Mouse (Mus musculus) urinary bladder, postnatal 4 days (tissue): ENCODE results near the gene Daam2.
A peak's percentile ranks its signal among the peaks of the same experiment; 100 is the strongest.
"Not testable (repeated sequence)": the region's sequence is repeated elsewhere in the genome, so short reads cannot be mapped to it uniquely, and the experiment has no call there.

Source experiments
- DNase-seq, 2 experiments: peaks; one replicate each; pipeline ENCODE4 v3.0.0; 2021 to 2022; ENCODE audit warnings: low spot score in 2 of 2

The Daam2 gene

DNA sequence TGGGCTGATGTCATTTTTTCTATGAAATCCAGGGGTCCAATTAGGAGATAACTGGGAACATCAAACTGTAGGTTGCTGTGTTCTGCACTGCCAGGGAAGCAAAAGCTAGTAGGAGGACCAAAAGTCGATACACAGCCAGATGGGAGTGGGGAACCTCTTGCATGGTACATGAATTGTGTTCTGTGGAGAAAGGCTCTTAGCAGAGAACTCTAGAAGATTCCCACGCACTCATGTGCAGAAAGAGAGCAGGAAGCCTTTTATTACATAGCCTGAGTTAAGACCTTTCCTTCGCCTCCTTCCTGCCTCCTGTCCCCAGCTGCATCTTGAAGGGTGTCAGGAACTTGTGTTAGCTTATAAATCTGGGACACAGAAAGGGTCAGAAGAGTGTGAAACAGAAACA is 82.3 kb downstream of the Daam2 start:
- DNase-seq = no peak

DNA sequence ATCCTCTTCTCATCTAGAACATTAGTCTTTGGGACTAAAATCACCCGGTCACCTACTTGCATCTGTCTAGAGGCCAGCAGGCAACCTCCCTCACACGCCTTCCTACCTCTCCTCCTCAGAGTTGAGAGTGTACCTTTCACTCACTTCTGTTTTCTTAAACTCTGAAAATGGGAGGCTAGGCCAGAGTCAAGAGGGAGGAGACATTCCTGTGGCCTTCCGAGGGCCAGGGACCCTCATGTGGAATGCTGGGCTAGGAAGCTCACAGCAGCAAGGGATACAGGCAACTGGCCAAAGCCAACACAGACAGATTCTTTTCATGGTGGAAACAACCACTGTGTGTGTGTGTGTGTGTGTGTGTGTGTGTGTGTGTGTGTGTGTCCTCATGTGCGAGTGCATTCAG is 86.8 kb downstream of the Daam2 start:
- no peak for DNase-seq

DNA sequence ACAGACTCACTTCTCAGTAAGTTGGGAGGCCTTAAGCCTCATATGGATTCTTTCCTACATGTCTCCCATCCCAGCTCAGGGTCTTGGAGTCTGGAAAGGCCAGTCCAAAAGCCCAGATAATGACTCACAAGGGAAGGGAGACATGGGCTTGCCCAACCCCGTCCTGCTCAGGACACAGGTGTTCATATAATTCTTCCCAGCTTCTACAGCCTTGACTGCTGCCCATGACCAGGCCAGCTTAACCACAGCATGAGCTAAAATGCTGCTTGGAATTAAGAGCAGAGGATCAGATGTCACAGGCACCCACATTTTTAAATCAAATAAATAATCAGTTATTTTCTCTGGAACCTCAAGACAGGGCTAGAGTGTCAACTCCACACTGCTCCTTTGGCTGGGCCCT is 89.0 kb downstream of the Daam2 start:
- no peak for DNase-seq

DNA sequence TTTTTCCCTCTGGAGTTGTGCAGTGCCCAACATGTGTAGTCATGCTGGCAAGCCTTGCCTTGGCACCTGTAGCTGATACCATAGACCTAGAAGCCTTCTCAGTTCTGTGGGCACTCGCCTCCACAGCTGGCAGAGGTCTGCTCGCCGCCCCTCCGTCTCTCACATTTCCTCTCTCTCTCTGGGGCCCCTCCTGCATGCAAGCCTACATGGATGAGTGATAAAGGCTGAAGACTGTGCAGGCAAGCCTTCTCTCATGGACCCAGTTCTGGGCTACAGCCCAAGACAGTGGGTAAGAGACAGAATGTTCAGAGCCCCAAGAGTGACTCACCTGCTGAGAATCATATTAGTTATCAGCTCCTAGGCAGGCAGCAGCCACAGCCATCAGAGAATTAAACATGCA is 90.1 kb downstream of the Daam2 start:
- DNase-seq = no peak

DNA sequence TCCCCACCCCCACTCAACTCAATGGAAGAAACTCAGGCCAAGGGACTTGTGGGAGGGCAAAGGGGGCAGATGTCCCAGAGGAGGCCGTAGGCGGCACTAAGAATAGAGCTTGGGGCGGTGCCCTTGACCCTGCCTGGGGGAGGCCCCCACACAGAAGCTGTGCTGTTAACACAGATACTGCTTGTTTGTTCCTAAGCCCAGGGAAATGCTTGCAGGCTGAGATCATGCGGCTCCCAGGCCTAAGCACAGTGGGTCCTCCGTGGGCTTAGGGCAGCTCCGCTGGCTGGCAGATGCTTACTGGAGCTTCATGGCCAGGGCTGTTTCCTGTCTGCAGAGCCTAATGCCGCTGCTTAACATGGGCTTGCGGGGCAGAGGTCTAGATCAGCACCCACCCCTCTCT is 91.5 kb downstream of the Daam2 start:
- peak in 1 of 2 experiments; percentile 56 for DNase-seq

DNA sequence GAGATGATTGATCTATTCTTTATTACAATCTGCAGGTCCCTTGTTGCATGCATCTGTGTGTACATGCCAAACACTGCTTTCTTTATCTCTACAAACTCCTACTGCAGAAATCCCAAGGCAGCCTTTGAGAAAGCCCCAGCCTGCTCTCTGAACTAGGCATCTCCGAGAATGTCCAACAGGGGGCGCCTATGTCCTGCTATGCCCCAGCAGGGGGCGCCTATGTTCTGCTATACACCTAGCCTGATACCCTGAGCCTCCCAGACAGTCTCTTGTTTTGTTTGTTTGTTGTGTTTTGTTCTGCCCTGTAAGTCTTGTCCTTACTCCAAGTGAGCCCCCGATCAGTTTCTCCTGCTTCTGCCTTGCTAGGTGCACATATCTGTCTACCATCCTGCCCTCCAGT is 95.9 kb downstream of the Daam2 start:
- DNase-seq = peak; percentile 66 to 82

DNA sequence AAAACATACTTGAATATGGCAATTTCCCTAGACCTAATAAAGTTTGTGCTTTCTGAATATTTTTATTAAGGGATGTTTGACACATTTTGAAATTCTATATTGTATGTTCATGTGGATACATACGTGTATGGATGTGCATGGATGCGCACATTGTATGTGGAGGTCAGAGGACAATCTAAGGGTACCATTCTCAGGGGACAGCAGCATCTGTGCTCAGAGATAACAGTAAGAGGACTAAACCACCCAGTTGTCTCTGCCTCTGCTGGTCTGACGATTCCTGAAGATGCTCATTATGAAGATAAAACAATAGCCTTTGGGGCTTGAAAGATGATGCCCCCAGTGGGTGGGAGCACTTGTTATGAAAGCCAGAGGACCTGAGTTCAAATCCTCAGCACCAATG is 99.3 kb downstream of the Daam2 start:
- DNase-seq = no peak

DNA sequence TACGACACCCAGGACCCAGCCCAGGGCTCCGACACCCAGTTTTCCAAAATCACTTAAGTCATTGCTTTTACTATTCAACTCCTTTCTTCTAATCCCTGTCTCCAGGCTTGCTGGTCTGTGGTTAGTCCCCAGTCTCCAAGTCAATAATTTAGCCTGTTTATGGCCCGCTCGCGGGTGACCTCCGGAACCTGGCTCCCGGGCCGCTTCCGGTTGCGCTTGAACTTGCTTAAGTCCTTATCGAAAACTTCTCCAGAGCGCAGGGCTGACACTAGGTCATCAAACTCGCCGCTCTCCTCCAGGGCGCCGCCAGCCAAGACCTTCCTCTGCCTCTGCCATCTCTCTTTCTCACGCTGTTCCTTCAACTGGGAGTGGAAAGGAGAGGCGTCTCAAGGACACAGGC is 105.8 kb downstream of the Daam2 start:
- DNase-seq = no peak

DNA sequence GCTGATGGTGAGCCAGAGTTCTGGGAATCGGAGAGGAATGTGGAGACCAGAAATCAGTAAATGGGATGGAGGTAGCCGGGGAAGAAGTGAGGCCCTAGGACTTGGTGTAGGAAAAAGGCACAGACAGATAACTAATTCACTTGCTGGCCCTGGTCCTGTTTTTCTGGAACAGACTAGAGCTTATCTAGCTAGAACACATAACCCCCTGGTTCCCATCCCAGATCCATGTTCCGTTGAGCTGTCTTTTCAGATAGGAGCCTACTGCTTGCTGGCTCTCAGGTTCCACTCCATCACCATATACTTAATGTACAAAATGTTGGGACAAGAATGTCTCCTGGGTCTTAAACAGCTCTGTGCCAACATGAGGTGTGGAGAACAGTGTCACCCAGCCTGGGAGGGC is 106.3 kb downstream of the Daam2 start:
- DNase-seq = no peak

DNA sequence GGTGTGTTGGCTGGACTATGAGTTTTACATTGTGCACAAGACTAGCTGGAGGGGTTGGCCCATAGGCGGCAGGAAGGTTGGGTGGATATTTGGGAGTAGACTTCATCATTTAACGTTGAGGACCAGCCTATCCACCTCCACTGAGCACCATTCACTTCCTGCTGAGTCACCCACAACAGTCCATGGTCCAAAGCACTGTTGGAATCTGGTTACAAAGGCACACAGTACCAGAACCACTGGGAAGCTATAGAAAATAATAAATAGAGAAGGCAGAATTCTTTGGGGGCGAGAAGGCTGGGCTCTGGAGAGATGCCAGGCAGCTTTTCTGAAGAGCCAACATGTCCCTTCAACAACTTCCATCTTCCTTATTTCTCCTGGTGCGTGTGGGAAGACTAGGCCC is 107.8 kb downstream of the Daam2 start:
- DNase-seq = no peak

DNA sequence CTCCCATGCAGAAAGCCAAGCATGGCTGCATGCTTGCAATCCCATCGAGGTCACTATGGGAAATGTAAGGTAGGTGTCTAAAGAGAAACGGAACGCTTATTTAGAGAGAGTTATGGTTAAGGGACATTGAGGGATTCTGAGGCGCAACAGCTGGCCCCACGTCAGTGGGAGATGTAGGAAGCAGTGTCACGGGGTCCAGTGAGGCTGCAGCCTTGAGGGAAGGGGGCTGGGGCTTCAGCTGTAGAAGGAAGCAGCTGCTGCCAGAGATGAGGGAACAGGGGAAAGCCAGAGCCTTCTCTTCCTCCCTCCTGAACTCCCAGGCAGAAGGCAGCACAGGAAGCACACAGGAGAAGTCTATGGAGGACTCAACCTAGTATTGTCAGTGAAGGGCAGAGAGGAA is 113.2 kb downstream of the Daam2 start:
- DNase-seq = no peak

DNA sequence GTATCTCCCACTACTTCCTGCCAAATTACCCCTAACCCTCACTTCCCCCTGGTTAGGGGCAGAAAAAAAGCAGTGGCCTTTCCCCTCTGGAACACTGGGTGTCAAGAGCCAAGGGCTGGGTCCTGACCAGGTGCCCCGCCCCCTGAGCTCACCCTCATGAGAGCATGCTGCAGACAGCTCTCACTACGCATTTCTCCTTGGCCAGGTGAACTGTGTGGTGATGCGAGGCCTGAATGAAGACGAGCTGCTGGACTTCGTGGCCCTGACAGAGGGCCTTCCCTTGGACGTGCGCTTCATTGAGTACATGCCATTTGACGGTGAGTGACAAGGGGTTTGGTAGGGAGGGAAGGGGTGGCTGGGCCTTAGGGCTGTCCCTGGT is 114.9 kb downstream of the Daam2 start:
- DNase-seq = no peak

DNA sequence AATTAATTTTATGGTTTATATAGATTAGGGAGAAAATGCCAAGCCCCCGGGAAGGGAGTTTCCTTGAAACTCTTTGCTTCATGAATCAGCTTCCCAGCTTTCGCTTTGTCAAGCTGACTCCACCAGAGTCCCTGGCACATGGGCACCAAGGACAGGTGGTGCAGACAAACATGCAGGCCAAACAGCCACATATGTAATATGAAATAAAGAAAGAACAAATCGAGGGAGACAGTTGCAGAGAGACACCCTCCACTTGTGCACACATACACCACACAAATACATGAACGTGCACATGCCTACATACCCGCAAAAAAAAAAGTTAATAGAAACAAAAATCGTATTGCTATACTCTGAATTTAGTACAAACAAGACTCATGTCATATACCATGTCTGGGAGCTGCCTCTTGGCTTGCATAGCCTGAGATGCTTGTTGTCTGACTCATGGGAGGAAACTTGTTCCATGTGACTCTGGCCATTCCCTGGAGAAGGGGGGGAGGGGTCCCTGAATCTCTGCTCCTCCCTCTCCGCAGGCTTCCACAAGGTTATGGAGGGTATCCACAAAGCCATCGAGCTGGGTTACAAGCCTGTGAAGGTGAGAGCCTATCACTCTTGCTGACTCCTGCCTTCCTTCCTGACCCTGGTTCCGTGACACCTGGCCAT is 115.4 kb downstream of the Daam2 start:
- DNase-seq = no peak

DNA sequence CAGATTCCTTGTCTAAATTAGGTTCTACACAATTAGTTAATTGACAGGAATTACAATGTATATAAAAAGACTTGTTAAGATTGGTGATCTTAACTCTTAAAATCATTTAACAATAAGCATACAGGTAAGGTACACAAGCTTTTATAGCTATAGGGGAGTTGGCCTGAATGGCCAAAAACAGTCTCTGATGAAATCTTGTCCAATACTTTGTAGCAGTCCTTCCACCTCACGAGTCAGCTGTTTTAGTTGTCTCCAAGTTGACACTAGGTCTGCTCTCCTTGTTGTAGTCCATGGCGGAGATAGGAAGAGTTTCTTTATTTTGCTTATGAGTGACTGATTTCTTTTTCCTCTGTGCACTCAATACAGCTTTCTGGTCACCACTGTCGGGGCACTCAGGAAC is 121.3 kb downstream of the Daam2 start:
- not testable (repeated sequence) for DNase-seq

DNA sequence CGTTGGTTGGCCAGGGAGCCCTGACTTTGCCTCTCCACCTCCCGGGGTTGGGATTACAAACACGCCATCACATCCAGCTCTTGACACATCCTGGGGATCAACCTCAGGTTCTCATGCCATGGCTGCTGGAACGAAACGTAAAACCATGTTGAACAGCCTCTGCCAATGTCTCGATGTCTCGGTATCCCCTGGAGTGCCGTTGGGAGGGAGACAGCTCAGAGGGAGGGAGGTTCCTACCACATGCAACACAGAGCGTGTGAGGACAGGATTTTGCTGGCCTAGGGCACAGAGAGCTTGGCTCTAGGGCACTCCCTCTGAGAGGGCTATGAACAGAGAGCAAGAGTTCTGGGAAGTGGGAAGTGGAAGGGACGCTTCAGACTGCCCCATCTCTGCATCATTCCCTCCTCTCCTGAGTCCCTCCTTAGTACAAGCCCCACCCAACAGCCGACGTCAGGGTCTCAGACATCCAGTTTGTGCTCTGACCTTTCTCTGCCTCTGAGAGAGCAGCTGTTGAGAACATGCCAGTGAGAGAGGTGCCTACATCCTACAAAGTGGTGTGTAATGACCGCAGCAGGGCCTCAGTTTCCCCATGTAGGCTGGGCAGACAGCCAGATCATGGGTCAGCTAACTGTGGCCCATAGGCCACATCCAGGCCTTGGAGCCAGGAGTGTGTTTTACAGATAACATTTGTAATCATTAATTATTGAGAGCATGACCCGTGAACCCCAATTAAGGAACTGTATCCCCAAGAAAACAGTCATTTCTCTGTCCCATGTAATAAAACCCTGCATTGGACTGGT is 123.6 kb downstream of the Daam2 start:
- no peak for DNase-seq

DNA sequence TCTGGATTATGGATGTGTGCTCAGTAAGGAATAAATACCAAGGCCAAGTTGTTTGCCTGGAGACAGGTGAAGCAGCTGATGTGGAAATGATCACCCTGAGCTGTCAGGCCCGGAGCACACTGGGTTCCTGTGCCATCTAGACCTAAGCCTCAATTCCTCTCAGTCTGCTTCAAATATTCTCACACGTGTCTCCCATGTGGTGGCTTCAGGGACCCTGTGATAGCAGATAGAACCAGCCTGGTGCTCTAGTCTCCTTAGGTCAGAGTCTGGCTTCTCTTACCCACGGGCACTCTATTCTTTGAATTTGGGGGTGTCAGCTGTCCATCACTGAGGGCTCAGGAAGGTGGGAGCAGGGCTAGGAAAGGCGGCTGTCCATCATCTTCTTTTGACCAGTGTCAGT is 124.4 kb downstream of the Daam2 start:
- DNase-seq = no peak

DNA sequence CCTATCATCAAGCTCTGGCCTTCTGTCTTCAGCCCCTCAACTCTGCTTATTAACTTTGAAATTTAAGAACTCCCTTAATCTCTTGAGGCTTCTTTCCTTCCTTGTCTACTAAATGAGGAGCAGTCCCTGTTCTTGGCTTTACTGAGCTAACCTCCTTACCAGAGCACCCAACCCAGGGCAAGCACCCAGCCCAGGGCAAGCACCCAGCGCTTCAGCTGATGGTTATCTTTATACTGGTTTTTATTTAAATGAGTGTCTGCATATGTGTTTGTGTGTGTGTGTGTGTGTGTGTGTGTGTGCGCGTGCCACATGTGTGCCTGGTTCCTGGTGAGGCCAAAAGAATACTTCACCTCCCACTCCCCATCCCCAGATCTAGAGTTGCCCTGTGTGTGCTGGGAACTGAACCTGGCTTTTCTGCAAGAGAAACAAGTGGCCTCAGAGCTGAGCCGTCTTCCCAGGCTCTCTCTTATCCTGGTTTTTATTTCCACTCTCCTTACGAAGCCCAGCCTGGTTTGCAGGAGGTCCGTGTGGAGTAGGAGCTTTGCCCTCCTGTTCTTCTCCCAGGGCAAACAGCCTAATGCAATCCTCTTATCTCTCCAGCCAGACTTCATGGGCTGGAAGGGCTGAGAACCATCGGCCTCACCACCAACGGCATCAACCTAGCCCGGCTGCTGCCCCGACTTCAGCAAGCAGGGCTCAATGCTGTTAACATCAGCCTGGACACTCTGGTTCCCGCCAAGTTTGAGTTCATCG is 125.1 kb downstream of the Daam2 start:
- peak in 1 of 2 experiments; percentile 52 for DNase-seq

DNA sequence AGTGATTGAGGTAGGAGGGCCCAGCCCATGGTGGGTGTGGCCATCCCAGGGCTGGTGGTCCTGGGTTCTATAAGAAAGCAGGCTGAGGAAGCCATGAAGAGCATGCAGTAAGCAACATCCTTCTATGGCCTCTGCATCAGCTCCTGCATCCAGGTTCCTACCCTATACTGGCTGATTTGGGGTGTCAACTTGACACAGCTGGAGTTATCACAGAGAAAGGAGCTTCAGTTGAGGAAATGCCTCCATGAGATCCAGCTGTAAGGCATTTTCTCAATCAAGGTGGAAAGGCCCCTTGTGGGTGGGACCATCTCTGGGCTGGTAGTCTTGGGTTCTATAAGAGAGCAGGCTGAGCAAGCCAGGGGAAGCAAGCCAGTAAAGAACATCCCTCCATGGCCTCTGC is 126.8 kb downstream of the Daam2 start:
- peak; percentile 11 to 41 for DNase-seq

DNA sequence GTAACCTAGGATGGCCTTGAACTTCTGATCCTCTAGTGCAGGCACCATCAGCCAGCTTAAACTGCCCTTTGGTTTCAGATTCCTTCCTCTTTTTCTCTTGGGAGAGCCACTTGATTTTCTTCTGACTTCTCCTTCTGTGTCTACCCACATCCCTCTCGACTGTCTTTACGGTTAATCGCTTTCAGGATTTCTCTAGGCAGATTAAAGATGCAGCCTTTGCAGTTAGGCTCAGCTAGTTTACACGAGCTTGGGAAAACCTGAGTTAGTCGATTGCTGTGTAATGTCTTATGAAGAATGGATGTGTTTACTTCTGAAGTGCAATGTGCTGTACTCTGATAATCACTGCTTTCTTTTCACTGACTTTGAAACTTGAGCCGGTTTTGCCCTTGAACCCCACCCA is 127.5 kb downstream of the Daam2 start:
- peak; percentile 7 to 28 for DNase-seq

DNA sequence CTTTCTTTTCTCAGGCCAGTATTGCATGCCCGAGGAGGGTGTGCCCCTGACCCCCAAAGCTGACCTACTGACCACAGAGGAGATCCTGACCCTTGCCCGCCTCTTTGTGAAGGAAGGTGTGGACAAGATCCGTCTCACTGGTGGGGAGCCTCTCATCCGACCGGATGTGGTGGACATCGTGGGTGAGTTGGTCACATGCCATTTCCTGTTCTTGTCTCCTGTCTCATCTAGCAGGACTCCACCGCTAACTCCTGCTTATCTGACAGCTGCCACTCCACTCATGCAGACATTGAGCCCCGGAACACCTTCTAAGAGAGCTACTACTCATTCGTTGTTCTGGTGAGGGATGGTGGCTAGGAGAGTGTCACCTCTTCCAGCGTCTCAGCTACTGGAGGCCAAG is 129.1 kb downstream of the Daam2 start:
- peak; percentile 17 to 58 for DNase-seq

DNA sequence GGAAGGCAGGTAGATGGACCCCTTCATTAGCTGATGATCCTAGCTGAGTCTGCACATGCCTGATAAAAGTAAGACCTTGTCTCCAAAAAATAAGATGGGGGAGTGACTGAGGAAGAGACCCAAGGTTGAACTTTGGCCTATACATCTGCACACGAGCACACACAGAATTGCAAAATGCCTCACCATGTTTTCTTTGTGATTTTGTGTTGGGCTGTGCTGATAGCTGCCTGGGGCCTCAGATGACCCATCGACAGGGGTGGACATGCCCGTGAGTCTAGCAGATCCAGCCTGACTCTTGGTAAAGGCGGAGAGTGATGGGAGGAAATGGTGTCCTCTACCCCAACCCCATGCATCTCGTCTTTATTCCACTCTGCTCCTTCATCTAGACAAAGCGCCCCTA is 129.9 kb downstream of the Daam2 start:
- DNase-seq = peak in 1 of 2 experiments; percentile 12

DNA sequence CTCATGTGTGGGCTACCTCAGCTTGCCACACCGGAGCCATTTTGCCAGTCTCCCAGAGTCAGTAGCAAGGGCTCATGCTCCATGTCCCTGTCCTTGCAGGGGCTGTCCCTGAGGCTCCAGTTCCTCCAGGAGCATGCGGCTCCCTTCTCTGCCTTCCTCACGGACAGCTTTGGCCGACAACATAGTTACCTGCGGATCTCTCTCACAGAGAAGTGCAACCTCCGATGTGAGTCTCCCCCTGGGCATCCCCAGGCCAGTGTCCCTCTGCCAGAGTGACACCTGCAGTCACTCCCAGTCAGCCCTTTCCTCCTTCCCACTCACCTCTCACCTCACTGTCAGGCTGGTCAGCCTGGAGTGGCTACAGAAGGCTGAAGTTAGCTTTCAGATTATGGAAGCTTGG is 131.1 kb downstream of the Daam2 start:
- peak; percentile 13 to 54 for DNase-seq
